Mouse (Mus musculus) B cell, adult (primary cell): Measurements from ENCODE around the gene Cntnap3. TPM values are rescaled to one million over a fixed set of nuclear protein-coding genes. Genes with fewer than 3 reads are reported as not detected.

ENCODE experiments used
- total RNA-seq: library from RNA; stranded (reverse); gene quantifications from 4 replicates; pipeline ENCODE4 v1.2.4, GENCODE M21; 2023; ENCODE audit not compliant: inconsistent age

Gene Cntnap3
- total RNA-seq = not detected in 4 replicates

GRCm38 (mm10) chr13:64903585-64904208, at the start of gene Cntnap3:
Cntnap3 (minus strand) TSS chr13:64903955.

GRCm38 (mm10) chr13:64917191-64917590, 13.4 kb upstream of the Cntnap3 start, which contains the start of gene Spata31:
Spata31 (plus strand) TSS chr13:64917406.

Other genes with a start within 250 kb of the Cntnap3 start
- not detected in 4 replicates for gene Spata31, start 13.5 kb upstream of the Cntnap3 start, total RNA-seq
- gene Spata31d1c, start 129.1 kb upstream of the Cntnap3 start, total RNA-seq = not detected in 4 replicates
- 0.51 to 1.1 TPM (median 0.90 TPM) in 3 of 4 replicates, not detected in the other for gene Prss47, start 148.8 kb upstream of the Cntnap3 start, total RNA-seq
- 45.3 to 51.2 TPM (median 49.5 TPM) in 4 replicates for gene Mfsd14b, start 209.0 kb upstream of the Cntnap3 start, total RNA-seq
- not detected in 4 replicates for gene Olfr465-ps1, start 234.1 kb upstream of the Cntnap3 start, total RNA-seq
- gene Olfr466, start 246.3 kb upstream of the Cntnap3 start, total RNA-seq = not detected in 4 replicates